Mouse (Mus musculus) CH12.LX (cell line): ENCODE measurements at regions not wholly inside any gene's neighbourhood (a gene's known extent, or its start where the extent isn't known, plus 50 kb on each side); places are given as distances from the start of the nearest gene placed in this dataset.
"Not testable (repeated sequence)": the region's sequence is repeated elsewhere in the genome, so short reads cannot be mapped to it uniquely, and the experiment has no call there.

Experiments used
- DNase-seq: peaks from one replicate; pipeline ENCODE4 v3.0.0-alpha.2; 2013; ENCODE audit errors: extremely low read depth
- H3K27ac ChIP-seq: 2 replicates; pipeline ENCODE4 v1.5.1; 2012; ENCODE audit warnings: low read depth, mild to moderate bottlenecking, control low read depth, moderate library complexity; ENCODE audit not compliant: insufficient read depth
- H3K27me3 ChIP-seq: replicated peaks from 2 replicates; pipeline ENCODE3; 2012; ENCODE audit warnings: inconsistent platforms
- H3K36me3 ChIP-seq, 2 experiments: replicated peaks in 1 of 2; 2 replicates each; pipeline versions ENCODE3 to v1.6.1; 2012; ENCODE audit warnings: inconsistent platforms in 1 of 2, low read length in 1 of 2, mild to moderate bottlenecking in 1 of 2, mixed read lengths in 1 of 2, moderate library complexity in 1 of 2; ENCODE audit not compliant: control insufficient read depth in 1 of 2, insufficient read depth in 1 of 2
- H3K4me1 ChIP-seq, 2 experiments: 2 replicates each; pipeline ENCODE4 v1.6.1; 2012; ENCODE audit warnings: inconsistent platforms in 1 of 2, moderate library complexity in 1 of 2; ENCODE audit not compliant: insufficient read depth in 2 of 2, control insufficient read depth in 1 of 2
- H3K4me2 ChIP-seq: 2 replicates; pipeline ENCODE4 v1.6.1; 2012; ENCODE audit warnings: low read depth, mild to moderate bottlenecking, control low read depth; ENCODE audit not compliant: poor library complexity, insufficient read depth, severe bottlenecking
- H3K4me3 ChIP-seq, 3 experiments: fragments of 150-350 bp in 1 of 3; sonication (generic) in 1 of 3; replicated peaks in 1 of 3; 2 replicates each; pipeline versions ENCODE3 to v1.5.1; 2011 to 2012; ENCODE audit warnings: low read depth in 2 of 3, low read length in 2 of 3, mild to moderate bottlenecking in 2 of 3, moderate library complexity in 2 of 3, control low read depth in 1 of 3, improper control_type of control experiment in 1 of 3, inconsistent platforms in 1 of 3, mixed read lengths in 1 of 3; ENCODE audit not compliant: poor library complexity in 1 of 3
- H3K79me2 ChIP-seq: replicated peaks from 2 replicates; pipeline ENCODE4 v1.6.1; 2012; ENCODE audit warnings: mild to moderate bottlenecking, moderate library complexity; ENCODE audit not compliant: control insufficient read depth, poor library complexity, insufficient read depth, severe bottlenecking; ENCODE audit errors: extremely low read depth
- H3K9ac ChIP-seq: 2 replicates; pipeline ENCODE4 v1.6.1; 2012; ENCODE audit warnings: low read depth, mild to moderate bottlenecking, control low read depth, moderate library complexity; ENCODE audit not compliant: insufficient read depth
- H3K9me3 ChIP-seq: replicated peaks from 2 replicates; pipeline ENCODE3; 2012; ENCODE audit warnings: low read length, inconsistent platforms, mixed read lengths
- E2F4 ChIP-seq: IDR thresholded peaks from 2 replicates; pipeline ENCODE4 v1.6.1; 2011; ENCODE audit warnings: low read depth, low read length, improper control_type of control experiment; ENCODE audit not compliant: insufficient replicate concordance
- ELF1 ChIP-seq: IDR thresholded peaks from 2 replicates; pipeline ENCODE4 v1.6.1; 2014; ENCODE audit warnings: low read depth, mild to moderate bottlenecking, inconsistent platforms, low read length, improper control_type of control experiment
- GABPA ChIP-seq: IDR thresholded peaks from 2 replicates; pipeline ENCODE4 v1.6.1; 2012; ENCODE audit warnings: low read depth, low read length, improper control_type of control experiment, inconsistent platforms; ENCODE audit not compliant: insufficient replicate concordance
- HCFC1 ChIP-seq: IDR thresholded peaks from 2 replicates; pipeline ENCODE4 v1.6.1; 2012; ENCODE audit warnings: low read depth, mild to moderate bottlenecking, inconsistent platforms, low read length, improper control_type of control experiment
- JUN ChIP-seq: IDR thresholded peaks from 2 replicates; pipeline ENCODE4 v1.6.1; 2011; ENCODE audit warnings: low read depth, mild to moderate bottlenecking, low read length, improper control_type of control experiment, moderate library complexity; ENCODE audit not compliant: insufficient read depth
- KAT2A ChIP-seq: IDR thresholded peaks from 2 replicates; pipeline ENCODE4 v1.6.1; 2012; ENCODE audit warnings: low read length, improper control_type of control experiment, inconsistent platforms; ENCODE audit not compliant: insufficient replicate concordance
- MAFK ChIP-seq: IDR thresholded peaks from 2 replicates; pipeline ENCODE4 v1.6.1; 2011; ENCODE audit warnings: low read length, improper control_type of control experiment; ENCODE audit not compliant: insufficient replicate concordance
- MAX ChIP-seq: IDR thresholded peaks from 2 replicates; pipeline ENCODE4 v1.6.1; 2011; ENCODE audit warnings: low read length, improper control_type of control experiment
- MEF2A ChIP-seq: IDR thresholded peaks from 2 replicates; pipeline ENCODE4 v1.6.1; 2014; ENCODE audit warnings: low read depth, mild to moderate bottlenecking, inconsistent platforms, low read length, improper control_type of control experiment, borderline replicate concordance
- NRF1 ChIP-seq: IDR thresholded peaks from 2 replicates; pipeline ENCODE4 v1.6.1; 2014; ENCODE audit warnings: low read depth, mild to moderate bottlenecking, inconsistent platforms, low read length, improper control_type of control experiment, moderate library complexity
- POLR2A ChIP-seq: IDR thresholded peaks from 2 replicates; pipeline ENCODE4 v1.6.1; 2011; ENCODE audit warnings: low read depth, mild to moderate bottlenecking, improper control_type of control experiment, low read length
- SIN3A ChIP-seq: IDR thresholded peaks from 2 replicates; pipeline ENCODE4 v1.6.1; 2012; ENCODE audit warnings: low read length, improper control_type of control experiment, inconsistent platforms
- SMC3 ChIP-seq: IDR thresholded peaks from 2 replicates; pipeline ENCODE4 v1.6.1; 2011; ENCODE audit warnings: low read depth, low read length, improper control_type of control experiment
- TBP ChIP-seq: conservative IDR thresholded peaks from 2 replicates; pipeline ENCODE4 v1.6.1; 2011; ENCODE audit warnings: low read depth, low read length, improper control_type of control experiment
- TCF12 ChIP-seq: IDR thresholded peaks from 2 replicates; pipeline ENCODE4 v1.6.1; 2014; ENCODE audit warnings: low read depth, mild to moderate bottlenecking, inconsistent platforms, low read length, improper control_type of control experiment
- USF2 ChIP-seq: conservative IDR thresholded peaks from 2 replicates; pipeline ENCODE4 v1.6.1; 2011; ENCODE audit warnings: low read depth, low read length, improper control_type of control experiment
- ZC3H11A ChIP-seq: IDR thresholded peaks from 2 replicates; pipeline ENCODE4 v1.6.1; 2012; ENCODE audit warnings: low read depth, mild to moderate bottlenecking, inconsistent platforms, low read length, improper control_type of control experiment
- ZNF384 ChIP-seq: IDR thresholded peaks from 2 replicates; pipeline ENCODE4 v1.6.1; 2012; ENCODE audit warnings: low read depth, low read length, improper control_type of control experiment, inconsistent platforms
- dilution Hi-C: fragments of 300-500 bp; cut with MboI; formaldehyde crosslinking; loops from 2 replicates; pipeline ENCODE4 v1.14.3; 2020; ENCODE audit warnings: low sequenced_read_pairs; ENCODE audit not compliant: extremely low pct_unique_long_range_greater_than_20kb, extremely low pct_ligation_motif_present
- in situ Hi-C: fragments of 300-500 bp; cut with MboI; formaldehyde crosslinking; loops from 3 replicates; pipeline ENCODE4 v1.14.3; 2019; ENCODE audit warnings: low sequenced_read_pairs, low pct_ligation_motif_present, low pct_unique_long_range_greater_than_20kb, mixed read lengths

- DNase-seq = no peak
- in situ Hi-C loops (no loop called here), dilution Hi-C loops (no loop called here)
- Histone ChIP-seq H3K27ac (no peak overlapping the region), H3K79me2 (no peaks in the 10 kb centered on the region), H3K4me1 (no peaks in the 10 kb centered on the region), H3K36me3 (no peaks in the 10 kb centered on the region), H3K9me3 (peaks cover 12% of the 10 kb centered on the region), H3K4me3 (no peak overlapping the region), H3K9ac (no peak overlapping the region), H3K27me3 (no peaks in the 10 kb centered on the region), H3K4me2 (no peak overlapping the region)
- TF ChIP-seq GABPA (no peak), MAFK (no peak), ELF1 (no peak), SMC3 (no peak)
Observed at GRCm38 (mm10) chr7:62261688-62262114, 84.7 kb upstream of the Ndn start.

GRCm38 (mm10) chr7:62262174-62262573 is 84.2 kb upstream of the Ndn start:
- H3K27ac ChIP-seq, in situ Hi-C loops, H3K79me2 ChIP-seq, H3K4me3 ChIP-seq, H3K4me2 ChIP-seq, H3K9ac ChIP-seq, H3K36me3 ChIP-seq, dilution Hi-C loops, DNase-seq, H3K4me1 ChIP-seq, H3K27me3 ChIP-seq: not testable (repeated sequence)
- H3K9me3 ChIP-seq = peaks cover 12% of the 10 kb centered on the region

GRCm38 (mm10) chr7:62269156-62269855 is 77.1 kb upstream of the Ndn start:
- TF ChIP-seq NRF1 = no peak
- no peak for TF ChIP-seq HCFC1
- TF ChIP-seq JUN = no peak
- TF ChIP-seq MAX = no peak
- TF ChIP-seq TCF12 = no peak
- no peak for TF ChIP-seq USF2
- TF ChIP-seq ZNF384 = no peak
- no peak for TF ChIP-seq GABPA
- TF ChIP-seq MEF2A = no peak
- no peak for TF ChIP-seq KAT2A
- TF ChIP-seq TBP = no peak
- no peak for TF ChIP-seq ZC3H11A
- TF ChIP-seq POLR2A = no peak
- no peak for TF ChIP-seq E2F4
- TF ChIP-seq SMC3 = no peak
- TF ChIP-seq SIN3A = no peak
- TF ChIP-seq, all 38 proteins: peak for 0
- H3K36me3 ChIP-seq = no peaks in the 10 kb centered on the region
- H3K27me3 ChIP-seq = no peaks in the 10 kb centered on the region
- H3K4me1 ChIP-seq = no peaks in the 10 kb centered on the region
- no peak overlapping the region for H3K4me3 ChIP-seq
- dilution Hi-C loops = no loop called here
- no peaks in the 10 kb centered on the region for H3K79me2 ChIP-seq
- H3K27ac ChIP-seq = no peak overlapping the region
- DNase-seq = no peak
- no peak overlapping the region for H3K9ac ChIP-seq
- H3K4me2 ChIP-seq = no peak overlapping the region
- peaks cover 23% of the 10 kb centered on the region for H3K9me3 ChIP-seq
- in situ Hi-C loops = no loop called here
